Mouse (Mus musculus) left cerebral cortex, postnatal 25 days (tissue): Measurements from ENCODE around the gene Rfx1. TPM values are rescaled to one million over a fixed set of nuclear protein-coding genes. Genes with fewer than 3 reads are reported as not detected.

Experiments
- DNase-seq, 2 experiments: peaks; one replicate each; pipeline ENCODE4 v3.0.0; 2022; ENCODE audit warnings: low spot score in 2 of 2, mixed read lengths in 1 of 2
- intact Hi-C: fragments of 180-260 bp; cut with DNase I; formaldehyde crosslinking; loops from one replicate; pipeline ENCODE4 v1.15.1; 2025
- total RNA-seq, 2 experiments: library from RNA; stranded (reverse); gene quantifications; 2 replicates each; pipeline ENCODE4 v1.2.3; 2021

The Rfx1 gene
- total RNA-seq, 2 experiments from 2014 or later: 21.4 to 24.4 TPM

- no peak for DNase-seq
Observed at GRCm38 (mm10) chr8:84053229-84053628, 13.4 kb upstream of the Rfx1 start.

GRCm38 (mm10) chr8:84057827-84058226 lies 8.8 kb upstream of the Rfx1 start:
- DNase-seq: no peak
- intact Hi-C loops: no loop called here

More at GRCm38 (mm10) chr8:84053229-84053628, 13.4 kb upstream of the Rfx1 start:
- intact Hi-C loops: no loop called here

- no peak for DNase-seq
- intact Hi-C loops: no loop called here
Observed at GRCm38 (mm10) chr8:84059226-84059625, 7.4 kb upstream of the Rfx1 start.

- no peak for DNase-seq
- intact Hi-C loops: no loop called here
Observed at GRCm38 (mm10) chr8:84060245-84060644, 6.4 kb upstream of the Rfx1 start.

- intact Hi-C loops: no loop called here
- no peak for DNase-seq
Observed at GRCm38 (mm10) chr8:84063861-84064610, 2.6 kb upstream of the Rfx1 start.

- no peak for DNase-seq
- intact Hi-C loops: no loop called here
Observed at GRCm38 (mm10) chr8:84065037-84065436, 1.6 kb upstream of the Rfx1 start, which contains the start of gene Gm10643. Gene Gm10643, minus strand, starts transcription at chr8:84065137.

- no peak for DNase-seq
- intact Hi-C loops: no loop called here
Observed at GRCm38 (mm10) chr8:84065457-84066072, 1.1 kb upstream of the Rfx1 start.

- peak; percentile 95 for DNase-seq
- intact Hi-C loops: no loop called here
Observed at GRCm38 (mm10) chr8:84067047-84067573, 476 bp downstream of the Rfx1 start.

GRCm38 (mm10) chr8:84067911-84068310 lies 1.3 kb downstream of the Rfx1 start:
- intact Hi-C loops: no loop called here

GRCm38 (mm10) chr8:84068316-84069035 lies 1.8 kb downstream of the Rfx1 start:
- no peak for DNase-seq
- intact Hi-C loops: no loop called here

More at GRCm38 (mm10) chr8:84067911-84068310, 1.3 kb downstream of the Rfx1 start:
- DNase-seq: no peak

GRCm38 (mm10) chr8:84069169-84069568 lies 2.5 kb downstream of the Rfx1 start:
- intact Hi-C loops: no loop called here
- no peak for DNase-seq

GRCm38 (mm10) chr8:84069750-84070149 lies 3.1 kb downstream of the Rfx1 start:
- no peak for DNase-seq
- intact Hi-C loops: no loop called here

- intact Hi-C loops: no loop called here
- DNase-seq: no peak
Observed at GRCm38 (mm10) chr8:84070241-84070640, 3.6 kb downstream of the Rfx1 start.

- DNase-seq: peak; percentile 54 to 90
- intact Hi-C loops: no loop called here
Observed at GRCm38 (mm10) chr8:84070667-84071066, 4.0 kb downstream of the Rfx1 start.

GRCm38 (mm10) chr8:84071921-84072320 lies 5.3 kb downstream of the Rfx1 start:
- intact Hi-C loops: no loop called here
- DNase-seq: no peak

GRCm38 (mm10) chr8:84072321-84072720 lies 5.7 kb downstream of the Rfx1 start:
- DNase-seq: no peak
- intact Hi-C loops: no loop called here

GRCm38 (mm10) chr8:84073230-84073976 lies 6.8 kb downstream of the Rfx1 start:
- peak; percentile 41 to 47 for DNase-seq

GRCm38 (mm10) chr8:84076412-84076811 lies 9.8 kb downstream of the Rfx1 start:
- intact Hi-C loops: no loop called here
- no peak for DNase-seq

More at GRCm38 (mm10) chr8:84073230-84073976, 6.8 kb downstream of the Rfx1 start:
- intact Hi-C loops: no loop called here

- intact Hi-C loops: no loop called here
- no peak for DNase-seq
Observed at GRCm38 (mm10) chr8:84076849-84077248, 10.2 kb downstream of the Rfx1 start.

- DNase-seq: no peak
- intact Hi-C loops: no loop called here
Observed at GRCm38 (mm10) chr8:84079206-84079605, 12.6 kb downstream of the Rfx1 start.
